In the genomic region with DNA sequence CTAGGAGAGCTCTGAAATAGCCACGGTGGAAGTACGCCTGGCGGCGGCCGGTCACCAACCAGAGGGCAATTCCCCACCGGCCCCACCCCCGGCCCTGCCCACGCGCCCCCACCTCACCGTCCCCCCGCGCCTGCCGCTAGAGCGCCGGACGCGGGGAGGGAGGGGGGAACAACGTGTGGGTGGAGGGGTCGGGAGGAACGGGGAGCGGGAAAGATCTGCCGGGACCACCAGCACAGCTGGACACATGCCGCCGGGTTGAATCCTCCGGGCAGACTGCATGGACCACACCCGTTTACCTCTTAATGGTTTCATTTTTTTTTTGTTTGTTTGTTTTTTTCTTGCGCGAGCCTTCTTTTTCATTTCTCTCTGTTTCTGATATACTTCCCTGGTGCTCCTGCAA, we compare ENCODE assay signal across 8 mouse cellular contexts.
A peak's percentile ranks its signal among the peaks of the same experiment; 100 is the strongest.
DNase-seq lines count a peak whose midpoint lies in the region; ATAC-seq lines count a peak whose summit lies in the region.

No protein-coding gene starts in this region.

- no peak overlapping the region for H3K4me2 ChIP-seq in embryonic facial prominence, embryonic 12.5 days (replicated peaks)
- no peak overlapping the region for H3K4me2 ChIP-seq in limb, embryonic 13.5 days (replicated peaks)
- no peak overlapping the region for H3K4me2 ChIP-seq in midbrain, embryonic 14.5 days (ENCODE audit: low read length)

- peak; percentile 96 for ATAC-seq in embryonic facial prominence, embryonic 12.5 days (ENCODE audit: insufficient number of reproducible peaks, insufficient read depth, low FRiP score, low TSS enrichment)
- peak; percentile 96 to 99 for ATAC-seq in hematopoietic stem cell, adult 5-6 weeks (replicated peaks in 1 of 2; ENCODE audit: insufficient read depth in 1 of 2, low FRiP score in 2 of 2, low TSS enrichment in 1 of 2, low read depth in 1 of 2, poor library complexity in 2 of 2, severe bottlenecking in 2 of 2)
- peak; percentile 91 for ATAC-seq in limb, embryonic 13.5 days (ENCODE audit: low FRiP score, low read depth)
- peak; percentile 96 for ATAC-seq in midbrain, embryonic 14.5 days (ENCODE audit: low FRiP score, low TSS enrichment)

- no peak overlapping the region for H3K9ac ChIP-seq in embryonic facial prominence, embryonic 12.5 days
- no peak overlapping the region for H3K9ac ChIP-seq in limb, embryonic 13.5 days
- H3K9ac ChIP-seq in midbrain, embryonic 14.5 days (replicated peaks; ENCODE audit: low read length) = no peak overlapping the region

- peaks cover 10% of the 10 kb centered on the region for H3K9me3 ChIP-seq in embryonic facial prominence, embryonic 12.5 days
- H3K9me3 ChIP-seq in limb, embryonic 13.5 days = peaks cover 18% of the 10 kb centered on the region
- H3K9me3 ChIP-seq in midbrain, embryonic 14.5 days (ENCODE audit: control insufficient read depth, low read length) = peaks cover 4% of the 10 kb centered on the region

- 37% methylated on average over 28 of the region's 28 CpGs for WGBS in embryonic facial prominence, embryonic 12.5 days
- WGBS in limb, embryonic 13.5 days = 41% methylated on average over 28 of the region's 28 CpGs
- WGBS in midbrain, embryonic 14.5 days = 48% methylated on average over 28 of the region's 28 CpGs

- no peaks in the 10 kb centered on the region for H3K4me1 ChIP-seq in embryonic facial prominence, embryonic 12.5 days
- no peaks in the 10 kb centered on the region for H3K4me1 ChIP-seq in limb, embryonic 13.5 days
- H3K4me1 ChIP-seq in midbrain, embryonic 14.5 days (ENCODE audit: control insufficient read depth, insufficient read depth, low read length) = no peaks in the 10 kb centered on the region

- intact Hi-C loops in heart, postnatal 25 days (cut with DNase I) = no loop called here

- no peaks in the 10 kb centered on the region for H3K27me3 ChIP-seq in embryonic facial prominence, embryonic 12.5 days
- H3K27me3 ChIP-seq in limb, embryonic 13.5 days = no peaks in the 10 kb centered on the region
- H3K27me3 ChIP-seq in midbrain, embryonic 14.5 days (ENCODE audit: control insufficient read depth, insufficient read depth, low read length) = no peaks in the 10 kb centered on the region

- no peaks in the 10 kb centered on the region for H3K36me3 ChIP-seq in embryonic facial prominence, embryonic 12.5 days
- H3K36me3 ChIP-seq in limb, embryonic 13.5 days = no peaks in the 10 kb centered on the region
- H3K36me3 ChIP-seq in midbrain, embryonic 14.5 days (ENCODE audit: control insufficient read depth, insufficient read depth, low read length) = no peaks in the 10 kb centered on the region

- DNase-seq in heart, adult 18-20 months = peak; percentile 24 to 33
- no peak for DNase-seq in heart, postnatal 25 days (ENCODE audit: low spot score)
- DNase-seq in adrenal gland, postnatal 10 days = peak; percentile 74
- peak; percentile 89 for DNase-seq in midbrain, embryonic 14.5 days
- peak; percentile 32 to 33 for DNase-seq in spleen, postnatal 36 days (ENCODE audit: low spot score in 2 of 2)

- H3K27ac ChIP-seq in embryonic facial prominence, embryonic 12.5 days = no peak overlapping the region
- H3K27ac ChIP-seq in limb, embryonic 13.5 days = no peak overlapping the region
- H3K27ac ChIP-seq in midbrain, embryonic 14.5 days (replicated peaks; ENCODE audit: low read depth, low read length) = no peak overlapping the region

- no peak overlapping the region for H3K4me3 ChIP-seq in embryonic facial prominence, embryonic 12.5 days
- H3K4me3 ChIP-seq in limb, embryonic 13.5 days = no peak overlapping the region
- no peak overlapping the region for H3K4me3 ChIP-seq in midbrain, embryonic 14.5 days (replicated peaks; ENCODE audit: low read depth, low read length)
